Mouse (Mus musculus) left cerebral cortex, postnatal 4 days (tissue): Measurements from ENCODE around the gene Ano10. TPM values are rescaled to one million over a fixed set of nuclear protein-coding genes. Genes with fewer than 3 reads are reported as not detected.
A peak's percentile ranks its signal among the peaks of the same experiment; 100 is the strongest.

Source experiments
- DNase-seq: peaks from one replicate; pipeline ENCODE4 v3.0.0-alpha.2; 2022
- intact Hi-C: fragments of 180-260 bp; cut with DNase I; formaldehyde crosslinking; loops from one replicate; pipeline ENCODE4 v1.15.1; 2025
- total RNA-seq, 2 experiments: library from RNA; stranded (reverse); gene quantifications; 2 replicates each; pipeline ENCODE4 v1.2.3; 2021

Gene Ano10
- total RNA-seq, 2 experiments from 2014 or later, result 33.3 to 37.4 TPM

- peak; percentile 27 for DNase-seq
- intact Hi-C loops, result no loop called here
Observed at GRCm38 (mm10) chr9:122205543-122206200, 88.6 kb downstream of the Ano10 start.

- intact Hi-C loops, result no loop called here
- DNase-seq, result no peak
Observed at GRCm38 (mm10) chr9:122204508-122204907, 89.7 kb downstream of the Ano10 start.

- peak; percentile 39 for DNase-seq
- intact Hi-C loops, result no loop called here
Observed at GRCm38 (mm10) chr9:122199253-122199652, 95.0 kb downstream of the Ano10 start.

- DNase-seq, result no peak
- intact Hi-C loops, result no loop called here
Observed at GRCm38 (mm10) chr9:122198621-122199020, 95.6 kb downstream of the Ano10 start.

GRCm38 (mm10) chr9:122197021-122197420, 97.2 kb downstream of the Ano10 start:
- DNase-seq, result no peak
- intact Hi-C loops, result no loop called here

GRCm38 (mm10) chr9:122195042-122195682, 99.1 kb downstream of the Ano10 start:
- intact Hi-C loops, result no loop called here
- peak; percentile 39 for DNase-seq

- intact Hi-C loops, result no loop called here
- no peak for DNase-seq
Observed at GRCm38 (mm10) chr9:122193823-122194222, 100.4 kb downstream of the Ano10 start.

- intact Hi-C loops, result no loop called here
- no peak for DNase-seq
Observed at GRCm38 (mm10) chr9:122193361-122193760, 100.9 kb downstream of the Ano10 start.

GRCm38 (mm10) chr9:122188724-122189123, 105.5 kb downstream of the Ano10 start:
- no peak for DNase-seq
- intact Hi-C loops, result no loop called here

- intact Hi-C loops, result no loop called here
- no peak for DNase-seq
Observed at GRCm38 (mm10) chr9:122187451-122187921, 106.7 kb downstream of the Ano10 start.

GRCm38 (mm10) chr9:122186643-122187226, 107.5 kb downstream of the Ano10 start:
- intact Hi-C loops, result no loop called here
- DNase-seq, result no peak

GRCm38 (mm10) chr9:122185953-122186352, 108.3 kb downstream of the Ano10 start:
- intact Hi-C loops, result no loop called here
- no peak for DNase-seq

GRCm38 (mm10) chr9:122185061-122185460, 109.2 kb downstream of the Ano10 start:
- intact Hi-C loops, result no loop called here
- DNase-seq, result peak; percentile 72

- intact Hi-C loops, result no loop called here
- DNase-seq, result no peak
Observed at GRCm38 (mm10) chr9:122184329-122184728, 109.9 kb downstream of the Ano10 start.

- intact Hi-C loops, result no loop called here
- no peak for DNase-seq
Observed at GRCm38 (mm10) chr9:122183074-122183473, 111.1 kb downstream of the Ano10 start.

- intact Hi-C loops, result no loop called here
Observed at GRCm38 (mm10) chr9:122180105-122180504, 114.1 kb downstream of the Ano10 start.

GRCm38 (mm10) chr9:122178427-122178826, 115.8 kb downstream of the Ano10 start:
- no peak for DNase-seq
- intact Hi-C loops, result no loop called here

More at GRCm38 (mm10) chr9:122180105-122180504, 114.1 kb downstream of the Ano10 start:
- DNase-seq, result no peak

GRCm38 (mm10) chr9:122177256-122178220, 116.7 kb downstream of the Ano10 start:
- no peak for DNase-seq
- intact Hi-C loops, result no loop called here

GRCm38 (mm10) chr9:122174723-122175122, 119.5 kb downstream of the Ano10 start:
- intact Hi-C loops, result no loop called here

GRCm38 (mm10) chr9:122173405-122174233, 120.6 kb downstream of the Ano10 start:
- DNase-seq, result peak; percentile 68
- intact Hi-C loops, result no loop called here

More at GRCm38 (mm10) chr9:122174723-122175122, 119.5 kb downstream of the Ano10 start:
- no peak for DNase-seq
